Mouse (Mus musculus) cortical plate, adult 2 months (tissue): ENCODE results near the gene Bsdc1.
"Not testable (repeated sequence)": the region's sequence is repeated elsewhere in the genome, so short reads cannot be mapped to it uniquely, and the experiment has no call there.

Experiments used
- CTCF ChIP-seq: fragments of 200-500 bp; IDR thresholded peaks from 2 replicates; pipeline ENCODE4 v1.5.1; 2011; ENCODE audit warnings: mild to moderate bottlenecking, control low read depth, low read length; ENCODE audit not compliant: insufficient read depth; ENCODE audit errors: extremely low read depth
- POLR2A ChIP-seq: fragments of 200-500 bp; IDR thresholded peaks from 2 replicates; pipeline ENCODE4 v1.6.1; 2011; ENCODE audit warnings: mild to moderate bottlenecking, low read length, control low read depth; ENCODE audit not compliant: insufficient read depth; ENCODE audit errors: extremely low read depth

GRCm38 (mm10) chr4:129457311-129457710, 4.1 kb upstream of the Bsdc1 start:
- TF ChIP-seq CTCF, POLR2A: not testable (repeated sequence)
